8 mouse cellular contexts compared by ENCODE assay signal in the genomic region with DNA sequence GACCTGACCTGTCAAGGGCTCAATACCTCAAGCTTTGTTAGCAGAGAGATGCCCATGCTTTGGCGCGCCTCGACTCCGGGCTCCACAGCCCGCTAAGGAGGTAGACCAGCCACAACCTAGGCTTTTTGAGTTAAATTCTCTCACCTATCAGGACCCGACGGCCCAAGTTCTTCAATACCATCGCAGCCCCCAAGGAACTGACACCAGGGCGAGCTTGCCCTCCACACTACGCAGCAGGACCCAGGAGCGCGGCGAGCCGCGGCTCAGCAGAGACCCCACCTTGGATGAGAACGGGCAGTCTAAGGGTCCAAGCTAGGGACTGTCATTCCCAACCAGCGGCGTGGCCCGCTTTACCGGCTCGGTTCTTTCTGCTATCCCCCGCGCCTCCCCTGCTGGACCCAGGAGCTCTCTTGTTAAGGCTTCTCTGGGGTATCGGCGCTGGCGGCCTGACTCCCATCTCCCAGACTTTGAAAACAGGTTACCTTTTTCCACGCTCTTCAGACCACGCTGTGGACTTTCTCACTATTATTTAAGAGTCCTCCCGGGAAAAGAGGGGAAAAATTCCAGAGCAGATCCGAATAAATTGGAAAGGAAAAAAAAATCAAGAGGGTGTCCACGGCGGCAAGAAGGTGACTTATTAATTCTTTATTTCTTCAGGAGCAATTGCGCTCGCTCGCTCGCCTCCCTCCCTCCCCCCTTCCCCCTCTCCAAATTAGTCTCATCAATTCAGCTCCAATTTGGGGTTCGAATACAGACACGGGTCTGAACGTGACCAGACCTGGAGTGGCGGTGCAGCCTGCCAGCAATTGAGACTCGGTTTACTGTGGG. TPM values are rescaled to one million over a fixed set of nuclear protein-coding genes. Genes with fewer than 3 reads are reported as not detected.
DNase-seq lines count a peak whose midpoint lies in the region; ATAC-seq and TF ChIP-seq lines count a peak whose summit lies in the region.

Gene Fli1, minus strand, starts transcription at position 650 of the 828 bp plus-strand sequence.

- peak within 1 kb of the TSS; percentile 47 for H3K9ac ChIP-seq in forebrain, embryonic 11.5 days (ENCODE audit: low read length)
- peak within 1 kb of the TSS; percentile 84 for H3K9ac ChIP-seq in hindbrain, embryonic 12.5 days
- peak within 1 kb of the TSS; percentile 88 for H3K9ac ChIP-seq in liver, postnatal 0 days (replicated peaks)
- H3K9ac ChIP-seq in neural tube, embryonic 15.5 days (replicated peaks): peak within 1 kb of the TSS; percentile 32; the same call in 1 of the 2 replicates

- WGBS in forebrain, embryonic 11.5 days: under 1% methylated on average over 41 of the region's 41 CpGs
- whole genome bisulfite sequencing in hindbrain, embryonic 12.5 days: under 1% methylated on average over 41 of the region's 41 CpGs
- WGBS in liver, postnatal 0 days (ENCODE audit: insufficient replicate concordance): 1% methylated on average over 41 of the region's 41 CpGs
- WGBS in neural tube, embryonic 15.5 days: under 1% methylated on average over 41 of the region's 41 CpGs

- no peak for ATAC-seq in CD4-positive, CD25-positive, alpha-beta regulatory T cell, adult 4 months
- ATAC-seq in forebrain, embryonic 11.5 days (replicated peaks; ENCODE audit: low FRiP score): no peak
- ATAC-seq in hindbrain, embryonic 12.5 days (ENCODE audit: low FRiP score): no peak
- ATAC-seq in liver, postnatal 0 days: no peak
- ATAC-seq in neural tube, embryonic 15.5 days (ENCODE audit: low FRiP score): no peak

- H3K27ac ChIP-seq in forebrain, embryonic 11.5 days (ENCODE audit: low read depth, low read length): peak within 1 kb of the TSS; percentile 31; the same call in 1 of the 2 replicates
- peak within 1 kb of the TSS; percentile 77 for H3K27ac ChIP-seq in hindbrain, embryonic 12.5 days
- peak within 1 kb of the TSS; percentile 93 for H3K27ac ChIP-seq in liver, postnatal 0 days (ENCODE audit: low read depth)
- H3K27ac ChIP-seq in neural tube, embryonic 15.5 days (replicated peaks): peak within 1 kb of the TSS; percentile 54

- peak within 1 kb of the TSS; percentile 90 for H3K4me2 ChIP-seq in forebrain, embryonic 11.5 days (ENCODE audit: low read depth, low read length, severe bottlenecking)
- peak within 1 kb of the TSS; percentile 92 for H3K4me2 ChIP-seq in hindbrain, embryonic 12.5 days (replicated peaks)
- H3K4me2 ChIP-seq in liver, postnatal 0 days (ENCODE audit: low read depth, low read length): peak within 1 kb of the TSS; percentile 66
- H3K4me2 ChIP-seq in neural tube, embryonic 15.5 days: peak within 1 kb of the TSS; percentile 93

- H3K4me3 ChIP-seq in forebrain, embryonic 11.5 days (ENCODE audit: low read depth, low read length): peak within 1 kb of the TSS; percentile 49
- peak within 1 kb of the TSS; percentile 61 for H3K4me3 ChIP-seq in hindbrain, embryonic 12.5 days
- H3K4me3 ChIP-seq in liver, postnatal 0 days (ENCODE audit: low read depth, low read length): peak within 1 kb of the TSS; percentile 84
- peak within 1 kb of the TSS; percentile 53 for H3K4me3 ChIP-seq in neural tube, embryonic 15.5 days (replicated peaks)

- H3K36me3 ChIP-seq in forebrain, embryonic 11.5 days (ENCODE audit: control insufficient read depth, insufficient read depth, low read length): no peaks in the 10 kb centered on the region
- no peaks in the 10 kb centered on the region for H3K36me3 ChIP-seq in hindbrain, embryonic 12.5 days
- no peaks in the 10 kb centered on the region for H3K36me3 ChIP-seq in liver, postnatal 0 days (replicated peaks; ENCODE audit: insufficient read depth, low read length)
- no peaks in the 10 kb centered on the region for H3K36me3 ChIP-seq in neural tube, embryonic 15.5 days

- DNase-seq in T-cell, adult 2 months (ENCODE audit: low spot score): peak; percentile 24
- DNase-seq in forebrain, embryonic 11.5 days (ENCODE audit: low spot score): peak; percentile 69
- no peak for DNase-seq in liver, postnatal 0 days
- DNase-seq in urinary bladder, postnatal 10 days (ENCODE audit: low spot score): no peak
- DNase-seq in spleen, adult 12 weeks (ENCODE audit: low spot score): no peak

- peaks cover 22% of the 10 kb centered on the region for H3K4me1 ChIP-seq in forebrain, embryonic 11.5 days (replicated peaks; ENCODE audit: control insufficient read depth, insufficient read depth, low read length)
- peaks cover 51% of the 10 kb centered on the region for H3K4me1 ChIP-seq in hindbrain, embryonic 12.5 days
- H3K4me1 ChIP-seq in liver, postnatal 0 days (ENCODE audit: insufficient read depth): peaks cover 15% of the 10 kb centered on the region
- H3K4me1 ChIP-seq in neural tube, embryonic 15.5 days: peaks cover 50% of the 10 kb centered on the region

- no peak for TF ChIP-seq EP300 in liver, postnatal 0 days (IDR thresholded peaks at IDR 0.05; ENCODE audit: low read depth)

- H3K27me3 ChIP-seq in forebrain, embryonic 11.5 days (ENCODE audit: control insufficient read depth, insufficient read depth, low read length): peaks cover 83% of the 10 kb centered on the region
- peaks cover 99% of the 10 kb centered on the region for H3K27me3 ChIP-seq in hindbrain, embryonic 12.5 days
- H3K27me3 ChIP-seq in liver, postnatal 0 days (ENCODE audit: insufficient read depth, low read length): peaks cover 64% of the 10 kb centered on the region
- H3K27me3 ChIP-seq in neural tube, embryonic 15.5 days (replicated peaks): peaks cover 77% of the 10 kb centered on the region

- H3K9me3 ChIP-seq in forebrain, embryonic 11.5 days (ENCODE audit: control insufficient read depth, low read length): no peaks in the 10 kb centered on the region
- no peaks in the 10 kb centered on the region; the same call in 1 of the 2 replicates for H3K9me3 ChIP-seq in hindbrain, embryonic 12.5 days (replicated peaks)
- no peaks in the 10 kb centered on the region for H3K9me3 ChIP-seq in liver, postnatal 0 days (ENCODE audit: low read length)
- no peaks in the 10 kb centered on the region for H3K9me3 ChIP-seq in neural tube, embryonic 15.5 days (replicated peaks)

- TF ChIP-seq CTCF in liver, postnatal 0 days (IDR thresholded peaks at IDR 0.05; ENCODE audit: low read depth): no peak

RNA-seq across cellular contexts. Expression of gene Fli1, which starts in this region (rescaled TPM):
- polyA plus RNA-seq in CD4-positive, CD25-positive, alpha-beta regulatory T cell, adult 4 months (2017; shearing (Covaris generic)): 100 to 1,000 TPM; 105 to 118 TPM
- polyA plus RNA-seq in forebrain, embryonic 11.5 days (2014; fragmentation: Nextera tagmentation; extraction: Ambion mirVana): 14.3 and 14.7 TPM in 2 replicates
- 24.4 and 26.4 TPM in 2 replicates for polyA plus RNA-seq in hindbrain, embryonic 12.5 days (2016; fragmentation: Nextera tagmentation; extraction: Ambion mirVana)
- 9.4 and 11.5 TPM in 2 replicates for polyA plus RNA-seq in liver, postnatal 0 days (2015; fragmentation: Nextera tagmentation; extraction: Ambion mirVana)
- polyA plus RNA-seq in neural tube, embryonic 15.5 days (2015; fragmentation: Nextera tagmentation; extraction: Ambion mirVana): 7.9 and 12.5 TPM in 2 replicates

Comparison
In these comparisons a context has a peak if more than half of its experiments do, and no peak if none do; other contexts are left out.
1. DNase-seq: peak in T-cell, adult 2 months (single experiment) and forebrain, embryonic 11.5 days (single experiment); none in liver, postnatal 0 days (single experiment), urinary bladder, postnatal 10 days (single experiment) and spleen, adult 12 weeks (single experiment).
2. H3K27ac ChIP-seq: peak in every context shown above with its lines; median percentile 93 in liver, postnatal 0 days; 77 in hindbrain, embryonic 12.5 days; 54 in neural tube, embryonic 15.5 days; 31 in forebrain, embryonic 11.5 days.
3. H3K9ac ChIP-seq: peak in every context shown above with its lines; median percentile 88 in liver, postnatal 0 days; 84 in hindbrain, embryonic 12.5 days; 47 in forebrain, embryonic 11.5 days; 32 in neural tube, embryonic 15.5 days.
4. Peak in every context shown above with its lines, with median percentiles within 50 percentile points of each other: H3K4me2 ChIP-seq and H3K4me3 ChIP-seq.